Mouse (Mus musculus) bone marrow, adult 2 months (tissue): ENCODE results near the gene Psmd12.
A peak's percentile ranks its signal among the peaks of the same experiment; 100 is the strongest.

Source experiments
- CTCF ChIP-seq: fragments of 200-500 bp; IDR thresholded peaks from 2 replicates; pipeline ENCODE4 v1.5.1; 2011; ENCODE audit warnings: low read length, control low read depth; ENCODE audit not compliant: control insufficient read depth, insufficient read depth
- POLR2A ChIP-seq: fragments of 200-500 bp; IDR thresholded peaks from 2 replicates; pipeline ENCODE4 v1.6.1; 2011; ENCODE audit warnings: low read depth, mild to moderate bottlenecking, control low read depth, low read length, borderline replicate concordance; ENCODE audit not compliant: control insufficient read depth

DNA sequence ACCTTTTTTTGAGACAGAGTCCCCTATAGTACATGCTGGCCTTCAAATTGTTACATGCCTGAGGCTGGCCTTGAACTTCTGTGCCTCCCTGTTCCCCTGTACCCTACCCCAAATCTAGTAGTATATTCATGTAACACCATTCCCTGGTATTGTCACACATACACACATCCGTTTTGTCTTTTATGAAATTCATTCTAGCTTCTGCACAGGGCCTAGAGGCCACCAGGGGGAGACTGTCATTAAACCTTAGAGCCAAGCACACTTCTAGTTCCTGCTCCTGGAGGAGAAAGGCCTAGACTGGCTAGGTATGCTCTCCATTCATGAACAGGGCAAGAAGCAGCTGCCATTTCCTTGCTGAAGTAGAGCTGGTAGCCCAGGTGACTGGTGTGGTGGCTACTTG is 27.0 kb downstream of the Psmd12 start:
- TF ChIP-seq POLR2A: no peak
- TF ChIP-seq CTCF: peak; percentile 35
